Mouse (Mus musculus) neural tube, embryonic 11.5 days (tissue): ENCODE results near the gene Vps35l. TPM values are rescaled to one million over a fixed set of nuclear protein-coding genes. Genes with fewer than 3 reads are reported as not detected.

ENCODE experiments used
- ATAC-seq: fragments of 200-750 bp; cut with Nextera tagmentation; 2 replicates; pipeline ENCODE4 v1.8.0; 2017; ENCODE audit warnings: moderate number of reproducible peaks, mild to moderate bottlenecking, moderate TSS enrichment, moderate library complexity; ENCODE audit not compliant: insufficient read depth, low FRiP score, low TSS enrichment
- DNase-seq: peaks from one replicate; pipeline ENCODE4 v3.0.0-alpha.2; 2015; ENCODE audit warnings: low spot score
- H3K27ac ChIP-seq: fragments of 300-500 bp; sonication (generic); 2 replicates; pipeline ENCODE4 v1.5.1; 2014; ENCODE audit warnings: low read depth, mild to moderate bottlenecking, low read length
- H3K27me3 ChIP-seq: fragments of 300-500 bp; sonication (generic); 2 replicates; pipeline ENCODE4 v1.6.1; 2014; ENCODE audit warnings: mild to moderate bottlenecking, low read length, mixed read lengths; ENCODE audit not compliant: control insufficient read depth, insufficient read depth
- H3K36me3 ChIP-seq: fragments of 300-500 bp; sonication (generic); 2 replicates; pipeline ENCODE4 v1.6.1; 2014; ENCODE audit warnings: mild to moderate bottlenecking, low read length, moderate library complexity, mixed read lengths; ENCODE audit not compliant: control insufficient read depth, insufficient read depth
- H3K4me1 ChIP-seq: fragments of 300-500 bp; sonication (generic); 2 replicates; pipeline ENCODE4 v1.6.1; 2014; ENCODE audit warnings: low read length, mixed read lengths; ENCODE audit not compliant: control insufficient read depth, insufficient read depth
- H3K4me2 ChIP-seq: fragments of 300-500 bp; sonication (generic); 2 replicates; pipeline ENCODE4 v1.6.1; 2014; ENCODE audit warnings: low read depth, mild to moderate bottlenecking, moderate library complexity
- H3K4me3 ChIP-seq: fragments of 300-500 bp; sonication (generic); 2 replicates; pipeline ENCODE4 v1.5.1; 2014; ENCODE audit warnings: low read depth, low read length
- H3K9ac ChIP-seq: fragments of 300-500 bp; sonication (generic); 2 replicates; pipeline ENCODE4 v1.6.1; 2014; ENCODE audit warnings: mild to moderate bottlenecking, low read length
- H3K9me3 ChIP-seq: fragments of 300-500 bp; sonication (generic); 2 replicates; pipeline ENCODE4 v1.6.1; 2016; ENCODE audit warnings: low read length; ENCODE audit not compliant: control insufficient read depth
- WGBS: fragments of 180-500 bp; shearing (Covaris S2); extraction: QIAGEN DNeasy Blood & Tissue Kit; methylation state at CpG from one replicate; pipeline ENCODE4 v1.1.7; 2014; 5-methylcytosine and 5-hydroxymethylcytosine counted together
- polyA plus RNA-seq: library from polyadenylated mRNA; unstranded; fragments of >200 nt; fragmentation: Nextera tagmentation; extraction: Ambion mirVana; gene quantifications from 2 replicates; pipeline ENCODE4 v1.2.1, GENCODE M21; 2014

Gene Vps35l
- polyA plus RNA-seq, 1 experiment from 2014 or later, result 80.5 TPM

- no peaks in the 10 kb centered on the region for H3K27me3 ChIP-seq
- H3K27ac ChIP-seq, result no peak overlapping the region
- 86% methylated on average over 5 of the region's 5 CpGs for WGBS
- H3K9me3 ChIP-seq, result no peaks in the 10 kb centered on the region
- no peaks in the 10 kb centered on the region; the same call in 1 of the 2 replicates for H3K4me1 ChIP-seq
- H3K4me2 ChIP-seq, result no peak overlapping the region
- H3K4me3 ChIP-seq, result no peak overlapping the region
- ATAC-seq, result no peak
- DNase-seq, result no peak
- no peak overlapping the region for H3K9ac ChIP-seq
- peaks cover 10% of the 10 kb centered on the region for H3K36me3 ChIP-seq
Observed at GRCm38 (mm10) chr7:118744766-118745165, 4.7 kb downstream of the Vps35l start.

GRCm38 (mm10) chr7:118747891-118748672 lies 8.1 kb downstream of the Vps35l start:
- Histone ChIP-seq H3K27me3 (no peaks in the 10 kb centered on the region), H3K4me3 (no peak overlapping the region), H3K4me1 (no peaks in the 10 kb centered on the region), H3K27ac (no peak overlapping the region), H3K4me2 (no peak overlapping the region), H3K36me3 (peaks cover 14% of the 10 kb centered on the region), H3K9ac (no peak overlapping the region), H3K9me3 (no peaks in the 10 kb centered on the region)
- no peak for ATAC-seq
- DNase-seq, result no peak
- 92% methylated on average over 12 of the region's 12 CpGs for WGBS

- no peaks in the 10 kb centered on the region for H3K9me3 ChIP-seq
- 68% methylated on average over 8 of the region's 8 CpGs for WGBS
- no peak overlapping the region for H3K27ac ChIP-seq
- H3K9ac ChIP-seq, result no peak overlapping the region
- H3K4me1 ChIP-seq, result no peaks in the 10 kb centered on the region
- ATAC-seq, result no peak
- no peak overlapping the region for H3K4me3 ChIP-seq
- peaks cover 16% of the 10 kb centered on the region for H3K36me3 ChIP-seq
- H3K27me3 ChIP-seq, result no peaks in the 10 kb centered on the region
- no peak overlapping the region for H3K4me2 ChIP-seq
- DNase-seq, result no peak
Observed at GRCm38 (mm10) chr7:118749706-118750105, 9.7 kb downstream of the Vps35l start.

GRCm38 (mm10) chr7:118751625-118752024 lies 11.6 kb downstream of the Vps35l start:
- no peak overlapping the region for H3K4me2 ChIP-seq
- no peaks in the 10 kb centered on the region for H3K4me1 ChIP-seq
- no peak overlapping the region for H3K9ac ChIP-seq
- peaks cover 16% of the 10 kb centered on the region for H3K36me3 ChIP-seq
- WGBS, result 90% methylated on average over 7 of the region's 7 CpGs
- H3K4me3 ChIP-seq, result no peak overlapping the region
- DNase-seq (no peak), ATAC-seq (no peak)
- no peaks in the 10 kb centered on the region for H3K27me3 ChIP-seq
- no peak overlapping the region for H3K27ac ChIP-seq
- H3K9me3 ChIP-seq, result no peaks in the 10 kb centered on the region

GRCm38 (mm10) chr7:118755756-118756155 lies 15.7 kb downstream of the Vps35l start:
- 77% methylated on average over 7 of the region's 7 CpGs for WGBS
- Histone ChIP-seq H3K27ac (no peak overlapping the region), H3K4me3 (no peak overlapping the region), H3K36me3 (peaks cover 7% of the 10 kb centered on the region), H3K9ac (no peak overlapping the region), H3K4me1 (no peaks in the 10 kb centered on the region), H3K4me2 (no peak overlapping the region), H3K27me3 (no peaks in the 10 kb centered on the region), H3K9me3 (no peaks in the 10 kb centered on the region)
- DNase-seq, result no peak
- ATAC-seq, result no peak

GRCm38 (mm10) chr7:118756490-118757265 lies 16.7 kb downstream of the Vps35l start:
- H3K36me3 ChIP-seq, result peaks cover 7% of the 10 kb centered on the region

GRCm38 (mm10) chr7:118758369-118758768 lies 18.3 kb downstream of the Vps35l start:
- DNase-seq, result no peak
- Histone ChIP-seq H3K4me1 (no peaks in the 10 kb centered on the region), H3K27me3 (no peaks in the 10 kb centered on the region), H3K9ac (no peak overlapping the region), H3K4me3 (no peak overlapping the region), H3K27ac (no peak overlapping the region), H3K9me3 (no peaks in the 10 kb centered on the region), H3K4me2 (no peak overlapping the region), H3K36me3 (peaks cover 7% of the 10 kb centered on the region)
- WGBS, result 31% methylated on average over 4 of the region's 4 CpGs
- ATAC-seq, result no peak

More at GRCm38 (mm10) chr7:118756490-118757265, 16.7 kb downstream of the Vps35l start:
- DNase-seq (no peak), ATAC-seq (no peak)
- WGBS, result 93% methylated on average over 24 of the region's 24 CpGs
- H3K9ac ChIP-seq, result no peak overlapping the region
- no peak overlapping the region for H3K4me3 ChIP-seq
- H3K4me2 ChIP-seq, result no peak overlapping the region
- no peaks in the 10 kb centered on the region for H3K9me3 ChIP-seq
- no peak overlapping the region for H3K27ac ChIP-seq
- H3K27me3 ChIP-seq, result no peaks in the 10 kb centered on the region
- no peaks in the 10 kb centered on the region for H3K4me1 ChIP-seq

- Histone ChIP-seq H3K4me1 (no peaks in the 10 kb centered on the region), H3K27ac (no peak overlapping the region), H3K27me3 (no peaks in the 10 kb centered on the region), H3K4me3 (no peak overlapping the region), H3K36me3 (peaks cover 3% of the 10 kb centered on the region; the same call in 1 of the 2 replicates), H3K4me2 (no peak overlapping the region), H3K9ac (no peak overlapping the region), H3K9me3 (no peaks in the 10 kb centered on the region)
- ATAC-seq (no peak), DNase-seq (no peak)
- WGBS, result 70% methylated on average over 5 of the region's 5 CpGs
Observed at GRCm38 (mm10) chr7:118759372-118759771, 19.3 kb downstream of the Vps35l start.
